Comparison of ENCODE assay signal across 8 mouse cellular contexts in genomic region chr16:52452862-52453715, GRCm38 (mm10). TPM values are rescaled to one million over a fixed set of nuclear protein-coding genes. Genes with fewer than 3 reads are reported as not detected.
A peak's percentile ranks its signal among the peaks of the same experiment; 100 is the strongest.
DNase-seq lines count a peak whose midpoint lies in the region; ATAC-seq lines count a peak whose summit lies in the region.

No protein-coding gene starts in this region.

- no peaks in the 10 kb centered on the region for H3K9me3 ChIP-seq in forebrain, embryonic 11.5 days (ENCODE audit: control insufficient read depth, low read length)
- no peaks in the 10 kb centered on the region for H3K9me3 ChIP-seq in heart, embryonic 15.5 days (replicated peaks)
- no peaks in the 10 kb centered on the region for H3K9me3 ChIP-seq in liver, embryonic 13.5 days (replicated peaks)
- H3K9me3 ChIP-seq in stomach, embryonic 14.5 days (ENCODE audit: control insufficient read depth, low read depth, low read length), result no peaks in the 10 kb centered on the region

- no peaks in the 10 kb centered on the region for H3K36me3 ChIP-seq in forebrain, embryonic 11.5 days (ENCODE audit: control insufficient read depth, insufficient read depth, low read length)
- no peaks in the 10 kb centered on the region for H3K36me3 ChIP-seq in heart, embryonic 15.5 days
- H3K36me3 ChIP-seq in liver, embryonic 13.5 days, result no peaks in the 10 kb centered on the region
- H3K36me3 ChIP-seq in stomach, embryonic 14.5 days (ENCODE audit: control insufficient read depth, insufficient read depth, low read length), result no peaks in the 10 kb centered on the region

- no peak overlapping the region for H3K27ac ChIP-seq in forebrain, embryonic 11.5 days (ENCODE audit: low read depth, low read length)
- peak overlapping the region; percentile 76 for H3K27ac ChIP-seq in heart, embryonic 15.5 days
- no peak overlapping the region for H3K27ac ChIP-seq in liver, embryonic 13.5 days
- H3K27ac ChIP-seq in stomach, embryonic 14.5 days (ENCODE audit: low read length), result peak overlapping the region; percentile 85

- peaks cover 10% of the 10 kb centered on the region for H3K27me3 ChIP-seq in forebrain, embryonic 11.5 days (ENCODE audit: control insufficient read depth, insufficient read depth, low read length)
- no peaks in the 10 kb centered on the region for H3K27me3 ChIP-seq in heart, embryonic 15.5 days
- H3K27me3 ChIP-seq in liver, embryonic 13.5 days, result peaks cover 53% of the 10 kb centered on the region
- no peaks in the 10 kb centered on the region for H3K27me3 ChIP-seq in stomach, embryonic 14.5 days (ENCODE audit: control insufficient read depth, insufficient read depth, low read length)

- ATAC-seq in forebrain, embryonic 11.5 days (replicated peaks; ENCODE audit: low FRiP score), result peak; percentile 97
- peak; percentile 96 for ATAC-seq in heart, embryonic 15.5 days (replicated peaks; ENCODE audit: insufficient number of reproducible peaks, insufficient read depth, low FRiP score, low read depth)
- peak; percentile 90 for ATAC-seq in liver, embryonic 13.5 days (ENCODE audit: low read depth)
- peak; percentile 96 for ATAC-seq in stomach, embryonic 14.5 days (ENCODE audit: insufficient number of reproducible peaks, insufficient read depth, low FRiP score, low read depth)

- peak overlapping the region; percentile 51 for H3K9ac ChIP-seq in forebrain, embryonic 11.5 days (ENCODE audit: low read length)
- peak overlapping the region; percentile 59 for H3K9ac ChIP-seq in heart, embryonic 15.5 days
- H3K9ac ChIP-seq in liver, embryonic 13.5 days, result peak overlapping the region; percentile 63
- H3K9ac ChIP-seq in stomach, embryonic 14.5 days (replicated peaks; ENCODE audit: low read depth, low read length), result peak overlapping the region; percentile 65

- under 1% methylated on average over 49 of the region's 55 CpGs for WGBS in forebrain, embryonic 11.5 days
- under 1% methylated on average over 46 of the region's 55 CpGs for WGBS in heart, embryonic 15.5 days
- under 1% methylated on average over 49 of the region's 55 CpGs for WGBS in liver, embryonic 13.5 days (ENCODE audit: insufficient replicate concordance)
- under 1% methylated on average over 48 of the region's 55 CpGs for WGBS in stomach, embryonic 14.5 days

- peak overlapping the region; percentile 44 for H3K4me3 ChIP-seq in forebrain, embryonic 11.5 days (ENCODE audit: low read depth, low read length)
- peak overlapping the region; percentile 86 for H3K4me3 ChIP-seq in heart, embryonic 15.5 days
- peak overlapping the region; percentile 60 for H3K4me3 ChIP-seq in liver, embryonic 13.5 days (replicated peaks)
- H3K4me3 ChIP-seq in stomach, embryonic 14.5 days (ENCODE audit: low read depth, low read length), result peak overlapping the region; percentile 74

- peak; percentile 97 for DNase-seq in CD4-positive, CD25-positive, alpha-beta regulatory T cell, adult 2 months (ENCODE audit: low read depth, low spot score)
- peak; percentile 40 for DNase-seq in c-Kit-positive CD71-positive TER-119-positive erythroid progenitor cells, embryonic 14.5 days (ENCODE audit: low spot score)
- peak; percentile 98 for DNase-seq in forebrain, embryonic 11.5 days (ENCODE audit: low spot score)
- peak; percentile 95 to 98 for DNase-seq in kidney, postnatal 25 days
- peak; percentile 68 for DNase-seq in liver, embryonic 13.5 days
- DNase-seq in natural killer cell, adult 2 months (ENCODE audit: low spot score in 2 of 2), result peak; percentile 84 to 92

- H3K4me2 ChIP-seq in forebrain, embryonic 11.5 days (ENCODE audit: low read depth, low read length, severe bottlenecking), result peak overlapping the region; percentile 48
- H3K4me2 ChIP-seq in heart, embryonic 15.5 days, result peak overlapping the region; percentile 94
- H3K4me2 ChIP-seq in liver, embryonic 13.5 days, result peak overlapping the region; percentile 68
- H3K4me2 ChIP-seq in stomach, embryonic 14.5 days (replicated peaks; ENCODE audit: low read depth, low read length), result peak overlapping the region; percentile 86

- H3K4me1 ChIP-seq in forebrain, embryonic 11.5 days (replicated peaks; ENCODE audit: control insufficient read depth, insufficient read depth, low read length), result peaks cover 5% of the 10 kb centered on the region; the same call in 1 of the 2 replicates
- peaks cover 11% of the 10 kb centered on the region for H3K4me1 ChIP-seq in heart, embryonic 15.5 days (replicated peaks)
- H3K4me1 ChIP-seq in liver, embryonic 13.5 days (replicated peaks), result 0 out of 2 replicates have a peak, but pooled peaks cover 4% of the 10 kb centered on the region
- 0 out of 2 replicates have a peak, but pooled peaks cover 8% of the 10 kb centered on the region for H3K4me1 ChIP-seq in stomach, embryonic 14.5 days (ENCODE audit: control insufficient read depth, insufficient read depth, low read length)

RNA-seq across cellular contexts. Expression of gene Alcam, which starts 0.8 kb away (rescaled TPM):
- 52.5 and 66.3 TPM in 2 replicates for polyA plus RNA-seq in forebrain, embryonic 11.5 days (2014; fragmentation: Nextera tagmentation; extraction: Ambion mirVana)
- polyA plus RNA-seq in heart, embryonic 15.5 days (2015; fragmentation: Nextera tagmentation; extraction: Ambion mirVana), result 10.0 and 10.9 TPM in 2 replicates
- polyA plus RNA-seq in liver, embryonic 13.5 days (2015; fragmentation: Nextera tagmentation; extraction: Ambion mirVana), result 6.6 and 7.3 TPM in 2 replicates
- polyA plus RNA-seq in stomach, embryonic 14.5 days (2014; fragmentation: Nextera tagmentation; extraction: Ambion mirVana), result 103 TPM in 2 replicates

Comparison
In these comparisons a context has a peak if more than half of its experiments do, and no peak if none do; other contexts are left out.
1. DNase-seq: peak in every context shown above with its lines; median percentile 98 in forebrain, embryonic 11.5 days; 97 in CD4-positive, CD25-positive, alpha-beta regulatory T cell, adult 2 months; 96 in kidney, postnatal 25 days; 88 in natural killer cell, adult 2 months; 68 in liver, embryonic 13.5 days; 40 in c-Kit-positive CD71-positive TER-119-positive erythroid progenitor cells, embryonic 14.5 days.
2. H3K27ac ChIP-seq: peak in heart, embryonic 15.5 days (single experiment) and stomach, embryonic 14.5 days (single experiment); none in forebrain, embryonic 11.5 days (single experiment) and liver, embryonic 13.5 days (single experiment).
3. Peak in every context shown above with its lines, with median percentiles within 50 percentile points of each other: ATAC-seq, H3K4me2 ChIP-seq, H3K4me3 ChIP-seq and H3K9ac ChIP-seq.